Mouse (Mus musculus): ENCODE data around the gene Tbx18.

- TF ChIP-seq CTCF (IDR thresholded peaks at IDR 0.05; ENCODE audit: low read depth) (no peak), EP300 (IDR thresholded peaks at IDR 0.05; ENCODE audit: low read depth) (no peak)
These were observed 644 bp downstream of the Tbx18 start for GRCm38 (mm10) chr9:87730271-87730960.
